ENCODE assay signal across 9 mouse cellular contexts in genomic region chr2:93469118-93469517, GRCm38 (mm10). TPM values are rescaled to one million over a fixed set of nuclear protein-coding genes. Genes with fewer than 3 reads are reported as not detected.
DNase-seq lines count a peak whose midpoint lies in the region; ATAC-seq and TF ChIP-seq lines count a peak whose summit lies in the region.
"Had no signal": no experiment of that assay in that cellular context is flagged by ENCODE, and none has a peak within 500 bp of the region (broad histone marks: within the 10 kb centered on the region; RNA-seq: fewer than 3 reads in every experiment).

No protein-coding gene starts in this region.

- ATAC-seq in heart, postnatal 0 days (ENCODE audit: insufficient read depth, low read depth): no peak
- no peak for ATAC-seq in embryonic facial prominence, embryonic 11.5 days (replicated peaks; ENCODE audit: insufficient number of reproducible peaks, low FRiP score, low TSS enrichment, low read depth)
- ATAC-seq in neural tube, embryonic 11.5 days (ENCODE audit: insufficient read depth, low FRiP score, low TSS enrichment): no peak

- no peaks in the 10 kb centered on the region for H3K36me3 ChIP-seq in heart, postnatal 0 days (replicated peaks; ENCODE audit: control insufficient read depth, insufficient read depth, low read length)
- no peaks in the 10 kb centered on the region for H3K36me3 ChIP-seq in embryonic facial prominence, embryonic 11.5 days (replicated peaks; ENCODE audit: control insufficient read depth, insufficient read depth, low read depth, low read length)
- no peaks in the 10 kb centered on the region for H3K36me3 ChIP-seq in neural tube, embryonic 11.5 days (ENCODE audit: control insufficient read depth, insufficient read depth, low read length)
- H3K36me3 ChIP-seq: heart, embryonic 15.5 days had no signal

- 16% methylated on average over 7 of the region's 7 CpGs for WGBS in heart, postnatal 0 days
- WGBS in embryonic facial prominence, embryonic 11.5 days: 6% methylated on average over 7 of the region's 7 CpGs
- WGBS in neural tube, embryonic 11.5 days: 12% methylated on average over 7 of the region's 7 CpGs

- H3K27me3 ChIP-seq in heart, postnatal 0 days (ENCODE audit: control insufficient read depth, insufficient read depth, low read length): no peaks in the 10 kb centered on the region
- no peaks in the 10 kb centered on the region for H3K27me3 ChIP-seq in embryonic facial prominence, embryonic 11.5 days (ENCODE audit: control insufficient read depth, insufficient read depth, low read length)
- H3K27me3 ChIP-seq in neural tube, embryonic 11.5 days (ENCODE audit: control insufficient read depth, insufficient read depth, low read length): no peaks in the 10 kb centered on the region

- no peak overlapping the region for H3K4me3 ChIP-seq in heart, postnatal 0 days (ENCODE audit: low read depth, low read length)
- no peak overlapping the region for H3K4me3 ChIP-seq in embryonic facial prominence, embryonic 11.5 days (ENCODE audit: low read depth, low read length)
- no peak overlapping the region for H3K4me3 ChIP-seq in neural tube, embryonic 11.5 days (ENCODE audit: low read depth, low read length)
- H3K4me3 ChIP-seq: heart, embryonic 15.5 days had no signal

- TF ChIP-seq CTCF in heart, postnatal 0 days (IDR thresholded peaks at IDR 0.05; ENCODE audit: low read depth): peak; percentile 53

- H3K4me2 ChIP-seq in heart, postnatal 0 days (ENCODE audit: low read depth, low read length): no peak overlapping the region
- no peak overlapping the region for H3K4me2 ChIP-seq in embryonic facial prominence, embryonic 11.5 days (ENCODE audit: low read depth, low read length)
- no peak overlapping the region for H3K4me2 ChIP-seq in neural tube, embryonic 11.5 days (ENCODE audit: low read depth)

- no peak overlapping the region for H3K27ac ChIP-seq in heart, postnatal 0 days (ENCODE audit: low read depth)
- H3K27ac ChIP-seq in embryonic facial prominence, embryonic 11.5 days (replicated peaks; ENCODE audit: low read depth, low read length): no peak overlapping the region
- H3K27ac ChIP-seq in neural tube, embryonic 11.5 days (ENCODE audit: low read depth, low read length): no peak overlapping the region
- H3K27ac ChIP-seq: heart, embryonic 15.5 days had no signal

- no peak overlapping the region for H3K9ac ChIP-seq in heart, postnatal 0 days (replicated peaks; ENCODE audit: low read depth, low read length)
- H3K9ac ChIP-seq in embryonic facial prominence, embryonic 11.5 days (replicated peaks; ENCODE audit: low read length): no peak overlapping the region
- H3K9ac ChIP-seq in neural tube, embryonic 11.5 days (ENCODE audit: low read length): no peak overlapping the region
- H3K9ac ChIP-seq: heart, embryonic 15.5 days had no signal

- no peak for DNase-seq in heart, postnatal 0 days (ENCODE audit: low spot score)
- DNase-seq in heart, adult 11 months: no peak
- peak; percentile 39 for DNase-seq in right cerebral cortex, postnatal 14 days
- DNase-seq in right cerebral cortex, postnatal 25 days: no peak
- DNase-seq in embryonic facial prominence, embryonic 11.5 days (ENCODE audit: low spot score): peak; percentile 63
- DNase-seq in neural tube, embryonic 11.5 days (ENCODE audit: low spot score): peak; percentile 80
- DNase-seq in left cerebral cortex, postnatal 14 days (ENCODE audit: low spot score in 2 of 2): no peak
- DNase-seq in adrenal gland, adult 18-20 months (ENCODE audit: low spot score in 2 of 2): no peak

- intact Hi-C loops in left cerebral cortex, postnatal 14 days (cut with DNase I): no loop called here

- H3K4me1 ChIP-seq in heart, postnatal 0 days (ENCODE audit: control insufficient read depth, insufficient read depth): 0 out of 2 replicates have a peak, but pooled peaks cover 2% of the 10 kb centered on the region
- H3K4me1 ChIP-seq in embryonic facial prominence, embryonic 11.5 days (ENCODE audit: control insufficient read depth, insufficient read depth, low read length): no peaks in the 10 kb centered on the region; the same call in 1 of the 2 replicates
- peaks cover 6% of the 10 kb centered on the region for H3K4me1 ChIP-seq in neural tube, embryonic 11.5 days (ENCODE audit: control insufficient read depth, insufficient read depth, low read length)

- no peaks in the 10 kb centered on the region for H3K9me3 ChIP-seq in heart, postnatal 0 days (replicated peaks; ENCODE audit: control insufficient read depth, low read length)
- H3K9me3 ChIP-seq in embryonic facial prominence, embryonic 11.5 days (replicated peaks; ENCODE audit: control insufficient read depth, low read length): no peaks in the 10 kb centered on the region
- H3K9me3 ChIP-seq in neural tube, embryonic 11.5 days (ENCODE audit: control insufficient read depth, low read length): no peaks in the 10 kb centered on the region
- H3K9me3 ChIP-seq: heart, embryonic 15.5 days had no signal

- TF ChIP-seq EP300 in heart, postnatal 0 days (IDR thresholded peaks at IDR 0.05; ENCODE audit: low read depth): no peak

RNA-seq across cellular contexts. Expression of gene Cd82, which starts 6.2 kb away (rescaled TPM):
- total RNA-seq in heart, postnatal 0 days (2014; rRNA removed; ENCODE audit: low replicate concordance): 14.8 and 15.0 TPM in 2 replicates
- polyA plus RNA-seq in heart, postnatal 0 days (2015; fragmentation: Nextera tagmentation; extraction: Ambion mirVana): 15.4 and 17.1 TPM in 2 replicates
- 6.8 and 7.5 TPM in 2 replicates for polyA plus RNA-seq in embryonic facial prominence, embryonic 11.5 days (2014; fragmentation: Nextera tagmentation; extraction: Ambion mirVana)
- 5.4 and 7.3 TPM in 2 replicates for polyA plus RNA-seq in neural tube, embryonic 11.5 days (2014; fragmentation: Nextera tagmentation; extraction: Ambion mirVana)
- total RNA-seq in left cerebral cortex, postnatal 14 days (2021): 10 to 100 TPM in 1 of 2 experiments, 1 to 10 TPM in 1; 9.5 to 10.1 TPM
- total RNA-seq in adrenal gland, adult 18-20 months (2021): 10 to 100 TPM; 55.7 to 67.5 TPM

Comparison
In these comparisons a context has a peak if more than half of its experiments do, and no peak if none do; other contexts are left out.
1. DNase-seq: peak in right cerebral cortex, postnatal 14 days (single experiment), embryonic facial prominence, embryonic 11.5 days (single experiment) and neural tube, embryonic 11.5 days (single experiment); none in heart, postnatal 0 days (single experiment), heart, adult 11 months (single experiment), right cerebral cortex, postnatal 25 days (single experiment), left cerebral cortex, postnatal 14 days (0 of 2) and adrenal gland, adult 18-20 months (0 of 2).